31 mouse cellular contexts compared by ENCODE assay signal in genomic region chr8:116881396-116881795, GRCm38 (mm10).
"Had no signal": no experiment of that assay in that cellular context is flagged by ENCODE, and none has a peak within 500 bp of the region (broad histone marks: within the 10 kb centered on the region; RNA-seq: fewer than 3 reads in every experiment).

No protein-coding gene starts in this region.

- H3K9me3 ChIP-seq: limb, embryonic 10.5 days; limb, embryonic 15.5 days; liver, embryonic 12.5 days; liver, embryonic 13.5 days; lung, embryonic 15.5 days; midbrain, embryonic 13.5 days; midbrain, embryonic 15.5 days had no signal

- H3K4me1 ChIP-seq: limb, embryonic 10.5 days; limb, embryonic 12.5 days; limb, embryonic 13.5 days; limb, embryonic 15.5 days; liver, embryonic 12.5 days; liver, embryonic 13.5 days; liver, embryonic 15.5 days; lung, embryonic 15.5 days; megakaryocyte, embryonic 14.5 days; midbrain, embryonic 10.5 days; midbrain, embryonic 12.5 days; midbrain, embryonic 13.5 days; midbrain, embryonic 15.5 days had no signal

- H3K36me3 ChIP-seq: liver, embryonic 15.5 days; midbrain, embryonic 15.5 days had no signal

- DNase-seq: left cerebral cortex, postnatal 4 days; liver; liver, embryonic 13.5 days; liver, postnatal 0 days; lung, adult 18-20 months; lung, adult 2 months; lung, embryonic 14.5 days; lung, postnatal 10 days; lung, postnatal 14 days; lung, postnatal 36 days; lung, postnatal 4 days; midbrain, embryonic 14.5 days had no signal

- H3K27ac ChIP-seq: limb, embryonic 10.5 days; limb, embryonic 12.5 days; limb, embryonic 13.5 days; limb, embryonic 15.5 days; liver, embryonic 12.5 days; liver, embryonic 13.5 days; liver, embryonic 14.5 days; liver, embryonic 15.5 days; lung, embryonic 15.5 days; macrophage; midbrain, embryonic 10.5 days; midbrain, embryonic 12.5 days; midbrain, embryonic 13.5 days; midbrain, embryonic 15.5 days had no signal

- H3K4me3 ChIP-seq: limb, embryonic 10.5 days; limb, embryonic 12.5 days; limb, embryonic 13.5 days; limb, embryonic 15.5 days; liver, embryonic 12.5 days; liver, embryonic 13.5 days; liver, embryonic 15.5 days; lung, embryonic 15.5 days; megakaryocyte, embryonic 14.5 days; midbrain, embryonic 10.5 days; midbrain, embryonic 12.5 days; midbrain, embryonic 13.5 days; midbrain, embryonic 15.5 days; myocyte had no signal

- ATAC-seq: liver, embryonic 12.5 days; liver, postnatal 0 days; lung, postnatal 0 days; midbrain, embryonic 13.5 days; midbrain, embryonic 15.5 days; midbrain, embryonic 16.5 days had no signal

- H3K9ac ChIP-seq: limb, embryonic 12.5 days; limb, embryonic 13.5 days; limb, embryonic 15.5 days; liver, embryonic 12.5 days; liver, embryonic 13.5 days; liver, embryonic 14.5 days; liver, embryonic 15.5 days; liver, postnatal 0 days; lung, embryonic 14.5 days; lung, embryonic 15.5 days; midbrain, embryonic 12.5 days; midbrain, embryonic 13.5 days; midbrain, embryonic 15.5 days had no signal

- H3K27me3 ChIP-seq: limb, embryonic 12.5 days; limb, embryonic 13.5 days; limb, embryonic 15.5 days; liver, embryonic 12.5 days; liver, embryonic 13.5 days; liver, embryonic 15.5 days; lung, embryonic 15.5 days; megakaryocyte, embryonic 14.5 days; midbrain, embryonic 12.5 days; midbrain, embryonic 13.5 days; midbrain, embryonic 15.5 days had no signal

- H3K4me2 ChIP-seq: limb, embryonic 12.5 days; limb, embryonic 13.5 days; limb, embryonic 15.5 days; liver, embryonic 11.5 days; liver, embryonic 12.5 days; liver, embryonic 13.5 days; liver, embryonic 15.5 days; lung, embryonic 14.5 days; lung, embryonic 15.5 days; midbrain, embryonic 11.5 days; midbrain, embryonic 12.5 days; midbrain, embryonic 13.5 days; midbrain, embryonic 15.5 days had no signal
